Mouse (Mus musculus) MEL (cell line): ENCODE data around the gene Sipa1l2. TPM values are rescaled to one million over a fixed set of nuclear protein-coding genes. Genes with fewer than 3 reads are reported as not detected.

Experiments
- DNase-seq: peaks from one replicate; pipeline ENCODE4 v3.0.0; 2011; ENCODE audit warnings: low read depth, low spot score
- H3K27ac ChIP-seq: 2 replicates; pipeline ENCODE4 v1.5.1; 2012; ENCODE audit warnings: low read depth, mild to moderate bottlenecking, control low read depth, low read length, moderate library complexity; ENCODE audit not compliant: control insufficient read depth
- H3K27me3 ChIP-seq, 2 experiments: fragments of 150-350 bp in 1 of 2; sonication (generic) in 1 of 2; 2 replicates each; pipeline ENCODE4 v1.6.1; 2012; ENCODE audit warnings: low read length in 2 of 2, mild to moderate bottlenecking in 2 of 2, improper control_type of control experiment in 1 of 2, moderate library complexity in 1 of 2; ENCODE audit not compliant: insufficient read depth in 2 of 2, control insufficient read depth in 1 of 2
- H3K36me3 ChIP-seq, 2 experiments: 2 replicates each; pipeline ENCODE4 v1.6.1; 2012 to 2014; ENCODE audit warnings: low read length in 2 of 2, improper control_type of control experiment in 1 of 2, inconsistent platforms in 1 of 2, mild to moderate bottlenecking in 1 of 2; ENCODE audit not compliant: insufficient read depth in 2 of 2, control insufficient read depth in 1 of 2
- H3K4me1 ChIP-seq, 2 experiments: fragments of 150-350 bp in 1 of 2; sonication (generic) in 1 of 2; 2 replicates each; pipeline ENCODE4 v1.6.1; 2012; ENCODE audit warnings: low read length in 2 of 2, improper control_type of control experiment in 1 of 2, mild to moderate bottlenecking in 1 of 2; ENCODE audit not compliant: insufficient read depth in 2 of 2, control insufficient read depth in 1 of 2
- H3K4me3 ChIP-seq, 2 experiments: fragments of 150-350 bp in 1 of 2; sonication (generic) in 1 of 2; 2 replicates each; pipeline ENCODE4 v1.5.1; 2012; ENCODE audit warnings: low read depth in 2 of 2, low read length in 2 of 2, mild to moderate bottlenecking in 2 of 2, moderate library complexity in 2 of 2, control low read depth in 1 of 2, improper control_type of control experiment in 1 of 2; ENCODE audit not compliant: control insufficient read depth in 1 of 2, insufficient read depth in 1 of 2
- H3K79me2 ChIP-seq: 2 replicates; pipeline ENCODE4 v1.6.1; 2012; ENCODE audit warnings: mild to moderate bottlenecking, low read length, moderate library complexity; ENCODE audit not compliant: control insufficient read depth, poor library complexity, insufficient read depth
- H3K9ac ChIP-seq: 2 replicates; pipeline ENCODE4 v1.6.1; 2012; ENCODE audit warnings: low read depth, mild to moderate bottlenecking, control low read depth, low read length, moderate library complexity; ENCODE audit not compliant: control insufficient read depth, poor library complexity, severe bottlenecking
- H3K9me3 ChIP-seq: fragments of 150-350 bp; sonication (generic); replicated peaks from 2 replicates; pipeline ENCODE4 v1.6.1; 2012; ENCODE audit warnings: mild to moderate bottlenecking, low read length, improper control_type of control experiment, moderate library complexity; ENCODE audit not compliant: insufficient read depth
- BHLHE40 ChIP-seq: IDR thresholded peaks from 2 replicates; pipeline ENCODE4 v1.6.1; 2012; ENCODE audit warnings: low read depth, mild to moderate bottlenecking, inconsistent platforms, low read length, improper control_type of control experiment, borderline replicate concordance
- CHD1 ChIP-seq: IDR thresholded peaks from 2 replicates; pipeline ENCODE4 v1.6.1; 2012; ENCODE audit warnings: low read depth, mild to moderate bottlenecking, inconsistent platforms, low read length, improper control_type of control experiment
- CHD2 ChIP-seq: IDR thresholded peaks from 2 replicates; pipeline ENCODE4 v1.6.1; 2011; ENCODE audit warnings: low read length, improper control_type of control experiment
- CTCF ChIP-seq, 3 experiments: IDR thresholded peaks in 2 of 3; conservative IDR thresholded peaks in 1 of 3; 2 replicates each; pipeline ENCODE4 v1.5.1; 2011 to 2012; ENCODE audit warnings: low read length in 3 of 3, low read depth in 2 of 3, mild to moderate bottlenecking in 2 of 3, improper control_type of control experiment in 1 of 3, inconsistent platforms in 1 of 3, mixed read lengths in 1 of 3, moderate library complexity in 1 of 3; ENCODE audit not compliant: control insufficient read depth in 1 of 3, insufficient read depth in 1 of 3, poor library complexity in 1 of 3, severe bottlenecking in 1 of 3
- GABPA ChIP-seq: IDR thresholded peaks from 2 replicates; pipeline ENCODE4 v1.6.1; 2012; ENCODE audit warnings: low read depth, mild to moderate bottlenecking, inconsistent platforms, low read length, improper control_type of control experiment, moderate library complexity
- JUND ChIP-seq: IDR thresholded peaks from 2 replicates; pipeline ENCODE4 v1.6.1; 2011; ENCODE audit warnings: low read depth, mild to moderate bottlenecking, improper control_type of control experiment, low read length
- MEF2A ChIP-seq: IDR thresholded peaks from 2 replicates; pipeline ENCODE4 v1.6.1; 2014; ENCODE audit warnings: low read depth, mild to moderate bottlenecking, inconsistent platforms, low read length, improper control_type of control experiment; ENCODE audit not compliant: poor library complexity, insufficient replicate concordance, severe bottlenecking; ENCODE audit errors: extremely low read depth
- NRF1 ChIP-seq: IDR thresholded peaks from 2 replicates; pipeline ENCODE4 v1.6.1; 2014; ENCODE audit warnings: low read depth, mild to moderate bottlenecking, inconsistent platforms, low read length, improper control_type of control experiment, moderate library complexity; ENCODE audit not compliant: poor library complexity, insufficient read depth, severe bottlenecking
- POLR2AphosphoS2 ChIP-seq: IDR thresholded peaks from 2 replicates; pipeline ENCODE4 v1.6.1; 2011; ENCODE audit warnings: low read length, improper control_type of control experiment
- POLR2AphosphoS5 ChIP-seq: IDR thresholded peaks from 2 replicates; pipeline ENCODE4 v1.6.1; 2012; ENCODE audit warnings: low read depth, borderline replicate concordance, mild to moderate bottlenecking, inconsistent platforms, low read length, moderate library complexity, mixed read lengths
- RCOR1 ChIP-seq: IDR thresholded peaks from 2 replicates; pipeline ENCODE4 v1.6.1; 2012; ENCODE audit warnings: low read depth, mild to moderate bottlenecking, inconsistent platforms, low read length, improper control_type of control experiment
- SMC3 ChIP-seq: IDR thresholded peaks from 2 replicates; pipeline ENCODE4 v1.6.1; 2011; ENCODE audit warnings: low read depth, low read length, improper control_type of control experiment
- TAL1 ChIP-seq: IDR thresholded peaks from 2 replicates; pipeline ENCODE4 v1.6.1; 2012; ENCODE audit warnings: mild to moderate bottlenecking, inconsistent platforms, low read length, moderate library complexity, mixed read lengths
- USF2 ChIP-seq, 2 experiments: IDR thresholded peaks; 2 replicates each; pipeline ENCODE4 v1.6.1; 2011 to 2012; ENCODE audit warnings: improper control_type of control experiment in 2 of 2, low read length in 2 of 2, borderline replicate concordance in 1 of 2, inconsistent platforms in 1 of 2, low read depth in 1 of 2, mild to moderate bottlenecking in 1 of 2; ENCODE audit not compliant: insufficient read depth in 1 of 2
- polyA plus RNA-seq, 2 experiments: library from polyadenylated mRNA; stranded (reverse) in 1 of 2; unstranded in 1 of 2; fragments of >175 nt in 1 of 2; fragments of >200 nt in 1 of 2; gene quantifications; 2 replicates each; pipeline versions ENCODE4 v1.2.1 to v1.2.4; 2012; ENCODE audit warnings: low replicate concordance in 2 of 2, low read depth in 1 of 2; ENCODE audit not compliant: insufficient read length in 2 of 2, insufficient read depth in 1 of 2, missing spikeins in 1 of 2
- total RNA-seq: library from RNA; depleted of rRNA; stranded (reverse); fragments of 300-350 nt; gene quantifications from 2 replicates; pipeline ENCODE4 v1.2.3, GENCODE M21; 2012

The Sipa1l2 gene
- total and polyA plus RNA-seq, 3 experiments: not detected

GRCm38 (mm10) chr8:125606937-125607336, 37.3 kb upstream of the Sipa1l2 start:
- no peak overlapping the region for H3K4me3 ChIP-seq

DNA sequence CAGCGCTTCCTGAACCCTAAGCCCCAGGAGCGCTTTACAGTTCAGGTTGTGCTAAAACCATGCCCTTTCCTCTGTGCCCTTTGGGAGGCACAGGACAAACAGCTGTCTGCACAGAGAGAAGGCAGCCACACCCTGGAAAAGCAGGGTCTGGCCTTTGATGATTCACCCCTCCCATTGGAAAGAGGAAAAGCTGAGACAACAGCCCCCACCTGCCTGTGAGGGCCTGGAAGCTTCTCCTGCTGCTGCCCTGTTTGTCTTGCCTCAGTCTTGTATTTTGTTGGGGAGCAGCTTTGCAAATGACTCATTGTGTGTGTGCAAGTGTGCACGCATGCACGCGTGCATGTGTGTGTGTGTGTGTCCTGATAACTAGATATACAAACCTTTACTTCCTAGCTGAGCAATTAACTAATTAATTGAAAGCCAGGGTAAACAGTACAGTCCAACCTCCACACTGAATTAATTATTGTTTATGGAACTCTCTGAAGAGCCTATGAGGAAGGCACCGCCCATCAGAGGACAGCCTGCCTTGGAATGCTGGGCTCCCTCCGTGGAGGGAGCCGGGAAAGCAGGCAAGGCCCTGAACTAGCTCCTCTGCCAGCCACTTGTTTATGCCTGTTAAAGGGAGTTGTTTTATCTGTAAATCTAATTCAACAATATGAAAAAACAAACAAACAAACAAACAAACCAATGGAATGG, 35.4 kb upstream of the Sipa1l2 start:
- no peak overlapping the region for H3K9ac ChIP-seq
- no peaks in the 10 kb centered on the region for H3K36me3 ChIP-seq
- no peak overlapping the region for H3K4me3 ChIP-seq
- H3K4me1 ChIP-seq: no peaks in the 10 kb centered on the region
- H3K9me3 ChIP-seq: no peaks in the 10 kb centered on the region
- no peak overlapping the region for H3K27ac ChIP-seq
- no peaks in the 10 kb centered on the region for H3K79me2 ChIP-seq
- H3K27me3 ChIP-seq: no peaks in the 10 kb centered on the region
- DNase-seq: no peak
- TF ChIP-seq USF2 (IDR thresholded peaks at IDR 0.05; ENCODE audit: borderline replicate concordance in 1 of 2, insufficient read depth in 1 of 2, low read depth in 1 of 2, low read length in 2 of 2) (no peak), CHD2 (no peak), RCOR1 (no peak), NRF1 (no peak), POLR2AphosphoS2 (no peak), GABPA (no peak), CTCF (IDR thresholded peaks at IDR 0.05 in 2 of 3, conservative IDR thresholded peaks at IDR 0.05 in 1 of 3; ENCODE audit: control insufficient read depth in 1 of 3, insufficient read depth in 1 of 3, low read depth in 2 of 3, low read length in 3 of 3, poor library complexity in 1 of 3, severe bottlenecking in 1 of 3) (no peak), MEF2A (no peak), BHLHE40 (no peak), SMC3 (no peak), TAL1 (no peak), JUND (no peak)

More at GRCm38 (mm10) chr8:125606937-125607336, 37.3 kb upstream of the Sipa1l2 start:
- Histone ChIP-seq H3K36me3 (no peaks in the 10 kb centered on the region), H3K9ac (no peak overlapping the region), H3K4me1 (no peaks in the 10 kb centered on the region), H3K27ac (no peak overlapping the region)
- no peak for DNase-seq
- TF ChIP-seq CHD2 (no peak), CHD1 (no peak), USF2 (IDR thresholded peaks at IDR 0.05; ENCODE audit: borderline replicate concordance in 1 of 2, insufficient read depth in 1 of 2, low read depth in 1 of 2, low read length in 2 of 2) (no peak), POLR2AphosphoS5 (no peak)
- TF ChIP-seq, all 39 proteins: peak for 0
- Histone ChIP-seq H3K79me2 (no peaks in the 10 kb centered on the region), H3K27me3 (no peaks in the 10 kb centered on the region), H3K9me3 (no peaks in the 10 kb centered on the region)
